Mouse (Mus musculus) liver, adult (tissue): Measurements from ENCODE around the gene Gm10337.

Source experiments
- GATA4 ChIP-seq: IDR thresholded peaks from 2 replicates; pipeline ENCODE4 v1.6.1; 2014; ENCODE audit warnings: mild to moderate bottlenecking, low read length; ENCODE audit not compliant: insufficient replicate concordance

The Gm10337 gene

GRCm38 (mm10) chr15:102547478-102547877 is 44.0 kb downstream of the Gm10337 start:
- no peak for TF ChIP-seq GATA4

DNA sequence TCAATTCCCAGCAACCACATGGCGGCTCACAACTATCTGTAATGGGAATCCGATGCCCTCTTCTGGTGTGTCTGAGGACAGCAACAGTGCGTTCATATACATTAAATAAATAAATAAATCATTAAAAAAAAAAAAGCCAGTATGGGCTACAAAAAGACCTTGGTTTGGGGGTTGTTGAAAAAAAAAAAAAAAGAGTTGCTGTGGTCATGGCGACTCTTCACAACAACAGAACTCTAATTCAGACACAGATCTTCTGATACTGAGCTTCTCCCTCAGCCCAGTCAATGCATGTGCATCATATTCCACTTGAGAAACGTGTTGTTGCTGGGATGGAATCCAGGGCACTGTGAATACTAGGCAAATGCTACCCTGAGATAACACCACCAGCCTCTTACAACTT is 49.1 kb downstream of the Gm10337 start:
- TF ChIP-seq GATA4 = no peak
